Mouse (Mus musculus) stomach, postnatal 0 days (tissue): ENCODE measurements around the gene Nhlrc2.

Experiments
- CTCF ChIP-seq: IDR thresholded peaks from 2 replicates; pipeline ENCODE4 v1.5.1; 2016; ENCODE audit warnings: antibody characterized with exemption, low read depth, mild to moderate bottlenecking, moderate library complexity
- EP300 ChIP-seq: optimal IDR thresholded peaks from 2 replicates; pipeline ENCODE3; 2016; ENCODE audit warnings: antibody characterized with exemption

DNA sequence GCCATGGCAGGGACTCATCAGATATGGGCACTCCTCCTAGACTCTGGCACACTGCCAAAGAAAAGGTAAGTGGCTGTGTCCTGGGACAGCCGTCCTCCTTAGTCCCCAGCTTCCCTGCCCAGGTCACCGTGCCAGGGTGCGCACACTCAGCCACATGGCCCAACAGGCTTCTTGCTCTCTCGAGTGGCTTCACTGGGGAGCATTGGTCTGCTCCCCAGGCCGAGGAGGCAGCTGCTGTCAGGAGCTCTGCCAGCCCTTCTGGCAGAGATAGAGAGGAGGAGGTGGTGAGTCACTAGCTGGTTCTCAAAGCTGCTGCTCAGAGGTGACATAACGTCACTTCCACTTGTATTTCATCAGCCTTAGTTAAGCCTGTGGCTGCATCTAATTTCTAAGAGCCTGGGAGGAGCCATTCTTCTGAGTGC lies 40.2 kb downstream of the Nhlrc2 start:
- TF ChIP-seq EP300: no peak
- no peak for TF ChIP-seq CTCF
